Mouse (Mus musculus) midbrain, postnatal 0 days (tissue): Measurements from ENCODE around the gene Dgcr6. TPM values are rescaled to one million over a fixed set of nuclear protein-coding genes. Genes with fewer than 3 reads are reported as not detected.

Source experiments
- ATAC-seq: fragments of 200-750 bp; cut with Nextera tagmentation; 2 replicates; pipeline ENCODE4 v1.8.0; 2017; ENCODE audit warnings: moderate number of reproducible peaks, mild to moderate bottlenecking, moderate TSS enrichment, moderate library complexity; ENCODE audit not compliant: low FRiP score
- DNase-seq: peaks from one replicate; pipeline ENCODE4 v3.0.0-alpha.2; 2015; ENCODE audit warnings: low spot score
- H3K27ac ChIP-seq: fragments of 300-500 bp; sonication (generic); 2 replicates; pipeline ENCODE4 v1.5.1; 2014; ENCODE audit warnings: low read depth, mild to moderate bottlenecking, low read length, mixed read lengths
- H3K27me3 ChIP-seq: fragments of 300-500 bp; sonication (generic); 2 replicates; pipeline ENCODE4 v1.6.1; 2014; ENCODE audit warnings: low read length, control low read depth, mixed read lengths; ENCODE audit not compliant: insufficient read depth
- H3K36me3 ChIP-seq: fragments of 300-500 bp; sonication (generic); 2 replicates; pipeline ENCODE4 v1.6.1; 2014; ENCODE audit warnings: low read length, control low read depth, mixed read lengths; ENCODE audit not compliant: insufficient read depth
- H3K4me1 ChIP-seq: fragments of 300-500 bp; sonication (generic); 2 replicates; pipeline ENCODE4 v1.6.1; 2014; ENCODE audit warnings: mild to moderate bottlenecking, control low read depth, antibody characterized with exemption, low read length, mixed read lengths; ENCODE audit not compliant: insufficient read depth
- H3K4me2 ChIP-seq: fragments of 300-500 bp; sonication (generic); 2 replicates; pipeline ENCODE4 v1.6.1; 2014; ENCODE audit warnings: low read depth, mild to moderate bottlenecking, low read length, mixed read lengths; ENCODE audit not compliant: poor library complexity, severe bottlenecking
- H3K4me3 ChIP-seq: fragments of 300-500 bp; sonication (generic); 2 replicates; pipeline ENCODE4 v1.5.1; 2014; ENCODE audit warnings: low read depth, mild to moderate bottlenecking, low read length, moderate library complexity
- H3K9ac ChIP-seq: fragments of 300-500 bp; sonication (generic); replicated peaks from 2 replicates; pipeline ENCODE4 v1.6.1; 2014; ENCODE audit warnings: mild to moderate bottlenecking, low read length, moderate library complexity, mixed read lengths; ENCODE audit not compliant: poor library complexity, severe bottlenecking
- H3K9me3 ChIP-seq: fragments of 300-500 bp; sonication (generic); 2 replicates; pipeline ENCODE4 v1.6.1; 2016; ENCODE audit warnings: low read length, control low read depth
- CTCF ChIP-seq: IDR thresholded peaks from 2 replicates; pipeline ENCODE4 v1.5.1; 2016; ENCODE audit warnings: antibody characterized with exemption, mild to moderate bottlenecking
- WGBS: fragments of 180-500 bp; shearing (Covaris S2); extraction: QIAGEN DNeasy Blood & Tissue Kit; methylation state at CpG from one replicate; pipeline ENCODE4 v1.1.7; 2014; 5-methylcytosine and 5-hydroxymethylcytosine counted together
- polyA plus RNA-seq: library from polyadenylated mRNA; unstranded; fragments of >200 nt; fragmentation: Nextera tagmentation; extraction: Ambion mirVana; gene quantifications from 2 replicates; pipeline ENCODE4 v1.2.1, GENCODE M21; 2015
- total RNA-seq: library from RNA; depleted of rRNA; stranded (reverse); fragments of >200 nt; gene quantifications from 2 replicates; pipeline ENCODE4 v1.2.3, GENCODE M21; 2014; rRNA removed

Dgcr6 gene
- total and polyA plus RNA-seq, 2 experiments from 2014 or later, result 64.0 to 164 TPM

- WGBS, result 70% methylated on average over 4 of the region's 4 CpGs
- Histone ChIP-seq H3K27ac (no peak overlapping the region), H3K9me3 (no peaks in the 10 kb centered on the region), H3K9ac (0 out of 2 replicates have a peak overlapping the region, but pooled peaks have one; percentile 13), H3K4me3 (no peak overlapping the region), H3K4me2 (no peak overlapping the region), H3K36me3 (no peaks in the 10 kb centered on the region), H3K4me1 (no peaks in the 10 kb centered on the region), H3K27me3 (no peaks in the 10 kb centered on the region)
- no peak for TF ChIP-seq CTCF
- ATAC-seq (no peak), DNase-seq (no peak)
Observed at GRCm38 (mm10) chr16:18116467-18116866, 63.8 kb downstream of the Dgcr6 start.

GRCm38 (mm10) chr16:18118285-18118684, 65.6 kb downstream of the Dgcr6 start:
- H3K4me1 ChIP-seq, result no peaks in the 10 kb centered on the region
- DNase-seq (no peak), ATAC-seq (no peak)
- no peaks in the 10 kb centered on the region for H3K36me3 ChIP-seq
- 81% methylated on average over 3 of the region's 3 CpGs for WGBS
- no peak overlapping the region for H3K4me2 ChIP-seq
- H3K4me3 ChIP-seq, result no peak overlapping the region
- no peak overlapping the region for H3K27ac ChIP-seq
- TF ChIP-seq CTCF, result no peak
- H3K27me3 ChIP-seq, result no peaks in the 10 kb centered on the region
- H3K9ac ChIP-seq, result no peak overlapping the region
- H3K9me3 ChIP-seq, result no peaks in the 10 kb centered on the region

GRCm38 (mm10) chr16:18119031-18119730, 66.5 kb downstream of the Dgcr6 start:
- Histone ChIP-seq H3K9ac (0 out of 2 replicates have a peak overlapping the region, but pooled peaks have one; percentile 19), H3K9me3 (no peaks in the 10 kb centered on the region), H3K36me3 (no peaks in the 10 kb centered on the region), H3K4me2 (no peak overlapping the region), H3K27ac (no peak overlapping the region), H3K4me3 (no peak overlapping the region), H3K4me1 (no peaks in the 10 kb centered on the region), H3K27me3 (no peaks in the 10 kb centered on the region)
- ATAC-seq, result peak; percentile 71; the same call in 1 of the 2 replicates
- TF ChIP-seq CTCF, result peak; percentile 92
- 13% methylated on average over 8 of the region's 8 CpGs for WGBS
- DNase-seq, result peak; percentile 72

Other genes starting within 250 kb of the Dgcr6 start
- gene B830017H08Rik, start 219.7 kb upstream of the Dgcr6 start, total RNA-seq, result 7.0 and 13.5 TPM in 2 replicates
- 7.8 and 8.5 TPM in 2 replicates for gene B830017H08Rik, start 219.7 kb upstream of the Dgcr6 start, polyA plus RNA-seq
- 2.4 and 12.8 TPM in 2 replicates for gene Car15, start 214.5 kb upstream of the Dgcr6 start, total RNA-seq
- gene Car15, start 214.5 kb upstream of the Dgcr6 start, polyA plus RNA-seq, result 1.7 and 2.0 TPM in 2 replicates
- 0.66 and 1.6 TPM in 2 replicates for gene Gm20518, start 161.2 kb upstream of the Dgcr6 start, total RNA-seq
- gene Gm20518, start 161.2 kb upstream of the Dgcr6 start, polyA plus RNA-seq, result 0.15 and 0.25 TPM in 2 replicates
- not detected in 2 replicates for gene Tssk1, start 158.6 kb upstream of the Dgcr6 start, total RNA-seq
- 0.07 TPM in 1 of 2 replicates, not detected in the other for gene Tssk1, start 158.6 kb upstream of the Dgcr6 start, polyA plus RNA-seq
- 161 and 178 TPM in 2 replicates for gene Dgcr2, start 154.3 kb upstream of the Dgcr6 start, total RNA-seq
- 94.0 and 95.9 TPM in 2 replicates for gene Dgcr2, start 154.3 kb upstream of the Dgcr6 start, polyA plus RNA-seq
- gene Tssk2, start 154.2 kb upstream of the Dgcr6 start, total RNA-seq, result not detected in 2 replicates
- not detected in 2 replicates for gene Tssk2, start 154.2 kb upstream of the Dgcr6 start, polyA plus RNA-seq
- gene Ess2, start 141.5 kb upstream of the Dgcr6 start, total RNA-seq, result 40.4 and 52.2 TPM in 2 replicates
- gene Ess2, start 141.5 kb upstream of the Dgcr6 start, polyA plus RNA-seq, result 41.3 and 43.4 TPM in 2 replicates
- gene Gsc2, start 137.8 kb upstream of the Dgcr6 start, total RNA-seq, result 0.61 TPM in 1 of 2 replicates, not detected in the other
- gene Gsc2, start 137.8 kb upstream of the Dgcr6 start, polyA plus RNA-seq, result 0.31 and 0.52 TPM in 2 replicates
- gene Slc25a1, start 124.6 kb upstream of the Dgcr6 start, total RNA-seq, result 178 and 184 TPM in 2 replicates
- 146 and 155 TPM in 2 replicates for gene Slc25a1, start 124.6 kb upstream of the Dgcr6 start, polyA plus RNA-seq
- gene Vpreb2, start 72.4 kb upstream of the Dgcr6 start, total RNA-seq, result not detected in 2 replicates
- gene Vpreb2, start 72.4 kb upstream of the Dgcr6 start, polyA plus RNA-seq, result not detected in 2 replicates
- 11.1 and 14.8 TPM in 2 replicates for gene Prodh, start 37.3 kb downstream of the Dgcr6 start, total RNA-seq
- gene Prodh, start 37.3 kb downstream of the Dgcr6 start, polyA plus RNA-seq, result 5.4 and 6.8 TPM in 2 replicates
- gene Rtn4r, start 74.8 kb downstream of the Dgcr6 start, total RNA-seq, result 39.6 and 71.7 TPM in 2 replicates
- gene Rtn4r, start 74.8 kb downstream of the Dgcr6 start, polyA plus RNA-seq, result 32.3 and 36.2 TPM in 2 replicates
- gene Ccdc188, start 165.0 kb downstream of the Dgcr6 start, total RNA-seq, result not detected in 2 replicates
- gene Ccdc188, start 165.0 kb downstream of the Dgcr6 start, polyA plus RNA-seq, result not detected in 2 replicates
- gene Zdhhc8, start 182.3 kb downstream of the Dgcr6 start, total RNA-seq, result 34.1 and 41.2 TPM in 2 replicates
- 13.8 and 14.6 TPM in 2 replicates for gene Zdhhc8, start 182.3 kb downstream of the Dgcr6 start, polyA plus RNA-seq
- 55.5 and 57.4 TPM in 2 replicates for gene Trmt2a, start 195.8 kb downstream of the Dgcr6 start, total RNA-seq
- gene Trmt2a, start 195.8 kb downstream of the Dgcr6 start, polyA plus RNA-seq, result 67.6 and 76.4 TPM in 2 replicates
- 170 and 192 TPM in 2 replicates for gene Ranbp1, start 195.9 kb downstream of the Dgcr6 start, total RNA-seq
- 412 and 447 TPM in 2 replicates for gene Ranbp1, start 195.9 kb downstream of the Dgcr6 start, polyA plus RNA-seq
- gene Gm49776, start 205.5 kb downstream of the Dgcr6 start, total RNA-seq, result 0.57 TPM in 1 of 2 replicates, not detected in the other
- 1.3 TPM in 1 of 2 replicates, not detected in the other for gene Gm49776, start 205.5 kb downstream of the Dgcr6 start, polyA plus RNA-seq
- gene Dgcr8, start 236.4 kb downstream of the Dgcr6 start, total RNA-seq, result 40.3 and 46.7 TPM in 2 replicates
- 23.4 and 23.7 TPM in 2 replicates for gene Dgcr8, start 236.4 kb downstream of the Dgcr6 start, polyA plus RNA-seq